Mouse (Mus musculus) frontal cortex, postnatal 25 days (tissue): Measurements from ENCODE around the gene Col20a1.

Experiments
- DNase-seq, 2 experiments: peaks; one replicate each; pipeline ENCODE4 v3.0.0; 2022; ENCODE audit warnings: low spot score in 2 of 2

Gene Col20a1

DNA sequence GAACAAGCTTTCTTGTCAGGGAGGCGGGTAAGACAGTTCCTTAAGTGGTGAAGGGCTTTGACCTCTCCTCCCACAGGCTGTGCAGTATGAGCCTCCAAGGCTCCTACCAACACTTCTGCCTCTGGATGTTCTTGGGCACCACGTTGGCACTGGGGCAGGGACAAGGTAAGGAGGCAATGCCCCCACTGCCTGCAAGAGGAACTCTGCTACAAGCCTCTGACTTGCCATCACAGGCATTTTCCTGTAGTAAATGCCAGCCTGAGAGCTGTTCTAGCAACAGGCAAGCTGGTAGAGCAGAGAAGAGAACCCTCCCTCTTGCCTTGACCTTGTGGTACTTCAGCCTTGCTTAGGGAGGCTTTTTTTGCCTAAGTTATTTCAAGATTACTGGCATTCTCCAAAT is at the start of gene Col20a1:
Gene Col20a1 (plus strand): TSS at position 87 of the 400 bp plus-strand sequence.
- DNase-seq = no peak

- DNase-seq = no peak
These were observed 46.1 kb upstream of the Col20a1 start for GRCm38 (mm10) chr2:180940187-180940586.

DNA sequence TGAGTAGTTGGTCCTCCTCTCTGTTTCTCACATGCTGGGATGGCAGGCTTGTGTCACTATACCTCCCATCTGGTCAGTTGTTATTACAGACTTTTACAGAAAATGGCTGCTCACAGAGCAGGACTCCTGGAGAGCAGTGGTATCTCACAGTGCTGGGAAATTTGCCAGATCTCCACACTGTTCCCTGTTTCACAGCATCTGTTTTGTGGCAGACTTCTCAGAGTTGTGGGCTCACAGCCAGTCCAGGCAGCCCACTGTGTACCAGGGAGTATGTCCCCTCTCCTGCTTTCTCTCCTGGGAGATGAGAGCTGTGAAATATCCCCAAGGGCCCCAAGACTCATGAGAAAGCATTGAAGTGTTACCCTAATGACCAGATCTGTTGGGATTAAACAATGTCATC is 44.5 kb upstream of the Col20a1 start:
- DNase-seq = no peak

DNA sequence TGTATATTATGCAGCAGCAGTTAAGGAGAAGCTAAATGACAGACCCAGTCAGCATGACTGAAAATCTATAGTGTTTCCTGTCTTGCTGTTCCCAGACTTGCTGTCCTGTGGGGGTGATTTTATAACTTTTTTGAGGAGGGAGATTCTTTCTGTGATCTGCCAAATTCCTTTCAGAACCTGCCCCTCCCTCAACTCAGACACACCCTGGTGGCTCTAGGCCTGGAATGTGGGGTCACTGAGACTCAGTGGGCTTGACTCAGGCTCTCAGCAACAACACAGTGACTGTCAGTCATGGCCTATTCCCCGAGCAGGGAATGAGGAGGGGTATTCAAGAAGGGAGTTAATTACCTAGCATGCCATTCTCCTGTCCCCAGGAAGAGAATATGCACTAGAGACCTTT is 36.4 kb upstream of the Col20a1 start:
- no peak for DNase-seq

DNA sequence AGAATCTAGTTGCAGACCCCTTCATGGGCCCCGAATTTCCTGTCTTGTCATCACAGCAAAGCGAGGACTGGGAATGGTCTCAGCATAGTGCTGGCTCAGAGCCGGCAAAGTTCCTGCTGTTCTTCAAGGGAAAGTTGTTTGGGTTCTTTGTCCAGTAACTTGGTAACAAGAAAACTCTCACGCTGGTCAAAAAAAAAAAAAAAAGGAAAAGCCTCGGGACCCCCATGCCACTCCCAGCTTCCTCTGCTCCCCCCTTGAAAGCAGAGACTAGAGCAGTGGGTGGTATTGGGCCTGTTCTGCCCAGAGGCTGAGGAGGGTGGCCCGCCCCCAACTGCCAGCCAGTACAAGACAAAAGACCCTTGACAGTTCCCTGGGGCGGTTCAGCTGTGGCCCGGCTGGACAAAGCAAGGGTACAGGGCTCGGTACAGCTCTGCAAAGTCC is 33.6 kb upstream of the Col20a1 start:
- peak in 1 of 2 experiments; percentile 25 for DNase-seq

DNA sequence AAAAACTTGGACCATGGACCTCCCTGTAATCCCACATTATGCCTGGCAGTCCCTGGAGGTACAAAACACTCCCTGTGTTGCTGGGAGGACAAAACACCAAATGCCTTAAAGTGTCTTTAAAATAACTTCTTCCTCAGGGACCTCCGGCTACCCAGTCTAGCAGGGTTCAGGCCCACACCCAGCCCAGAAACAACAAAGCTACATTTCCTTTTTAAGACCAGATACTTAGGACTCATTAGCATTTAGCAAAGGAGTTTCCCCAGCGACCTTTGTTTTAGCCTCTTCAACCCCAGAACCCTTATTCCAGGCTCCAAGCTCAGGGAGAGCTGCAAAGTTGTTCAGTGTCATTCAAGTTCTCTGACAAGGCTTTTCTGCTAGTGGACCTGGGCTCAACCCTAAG is 32.7 kb upstream of the Col20a1 start:
- DNase-seq = no peak

DNA sequence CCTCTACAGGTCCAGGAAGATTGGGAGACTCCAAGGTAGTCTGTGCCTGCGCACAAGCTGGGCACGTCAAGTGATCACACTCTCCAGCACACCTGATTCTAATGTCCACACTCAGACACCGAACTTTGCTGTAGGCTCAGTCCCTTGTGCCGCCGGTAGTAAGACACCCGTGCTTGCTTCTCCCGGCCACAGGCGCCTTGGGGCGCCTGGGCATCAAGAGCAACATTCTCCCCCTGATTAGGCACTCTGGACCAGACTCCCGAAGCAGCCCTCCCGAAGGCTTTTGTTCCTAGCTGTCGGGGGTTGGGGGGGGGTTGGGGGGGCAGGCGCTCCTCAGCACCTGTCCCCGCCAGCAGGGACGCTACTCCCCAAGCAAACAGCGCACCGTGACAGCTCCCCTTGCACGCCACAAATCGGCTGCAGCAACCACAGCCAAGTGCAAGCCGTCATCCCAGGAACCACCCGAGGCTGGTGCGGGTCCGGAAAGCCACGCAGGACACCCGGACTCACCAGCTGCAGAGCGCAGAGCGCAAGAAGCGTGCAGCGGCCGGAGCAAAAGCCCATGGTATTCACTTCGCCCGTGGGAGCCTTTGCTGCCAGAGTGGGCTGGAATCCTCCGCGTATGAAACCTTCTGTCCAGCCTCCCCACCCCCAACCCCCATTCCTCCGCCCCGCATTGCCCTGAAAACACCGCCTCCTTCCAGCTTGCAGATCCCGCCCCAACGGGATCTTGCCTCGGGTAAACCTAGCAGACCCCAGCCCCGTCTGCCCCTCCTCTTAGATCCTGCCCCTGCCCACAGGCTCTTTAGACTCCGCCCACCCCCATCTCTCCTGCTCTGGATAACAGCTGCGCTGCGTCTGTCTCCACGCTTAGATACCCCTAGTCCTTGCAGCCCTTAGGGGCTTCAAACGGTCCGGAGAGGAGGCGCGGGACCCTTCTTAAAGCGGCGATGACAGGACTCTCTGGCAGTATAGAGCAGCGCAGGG is 32.0 kb upstream of the Col20a1 start, which contains the start of gene Nkain4:
Gene Nkain4 (minus strand): TSS at position 639 of the 987 bp plus-strand sequence.
- peak; percentile 22 to 26 for DNase-seq

DNA sequence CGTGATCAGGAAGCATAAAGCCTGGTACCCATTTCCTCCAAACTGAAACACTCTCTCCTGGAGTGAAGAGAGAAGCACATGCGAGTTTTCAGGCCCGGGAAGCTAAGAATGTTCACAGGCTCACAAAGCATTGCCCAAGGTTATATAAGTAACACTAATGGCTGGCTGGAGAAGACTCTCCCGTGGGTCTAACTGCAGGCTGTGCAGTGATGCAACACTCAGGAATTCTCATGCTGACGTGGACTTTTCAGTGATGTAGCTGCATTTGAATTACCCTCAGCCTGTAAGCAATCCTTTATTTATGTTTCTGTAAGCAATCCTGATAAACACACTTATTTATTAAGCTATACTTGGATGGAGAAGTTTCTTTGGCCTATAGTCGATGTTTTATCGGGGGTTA is 26.7 kb upstream of the Col20a1 start:
- no peak for DNase-seq

DNA sequence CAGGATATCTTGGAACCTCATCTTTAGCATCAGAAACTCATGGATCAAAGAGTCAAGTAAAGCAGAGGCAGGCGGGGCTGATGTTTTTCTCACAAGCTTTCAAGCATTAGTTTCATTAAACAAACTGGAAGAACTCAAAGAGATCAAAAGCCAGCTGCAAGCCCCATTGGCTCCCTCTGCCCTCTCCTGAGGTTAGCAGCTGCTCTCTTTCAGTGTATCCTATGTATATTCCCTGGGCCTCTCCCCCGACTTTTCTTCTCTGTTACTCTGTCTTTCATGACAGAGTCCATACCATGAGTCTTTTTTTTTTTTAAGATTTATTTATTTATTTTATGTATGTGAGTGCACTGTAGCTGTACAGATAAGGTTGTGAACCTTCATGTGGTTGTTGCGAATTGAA is 26.1 kb upstream of the Col20a1 start:
- DNase-seq = no peak

GRCm38 (mm10) chr2:180962616-180963308 is 23.6 kb upstream of the Col20a1 start:
- no peak for DNase-seq

DNA sequence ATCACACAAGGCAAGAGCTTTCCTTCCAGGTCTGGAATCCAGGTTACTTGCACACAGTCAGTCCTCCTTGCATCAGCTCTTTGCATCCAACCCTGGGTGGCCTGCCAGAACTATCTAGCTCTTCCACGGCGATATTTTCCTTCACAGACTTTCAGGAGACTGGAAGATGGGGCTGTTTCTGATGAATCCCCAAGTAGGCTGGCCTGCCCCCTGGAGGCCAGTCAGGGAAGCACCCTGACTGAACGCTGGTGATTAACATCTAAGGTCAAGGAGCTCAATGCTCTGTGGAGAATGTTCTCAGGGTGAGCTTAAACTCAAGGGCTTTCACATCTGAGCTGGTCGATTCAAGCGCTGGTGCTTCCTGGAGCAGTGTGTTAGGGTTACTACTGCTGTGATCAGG is 22.4 kb upstream of the Col20a1 start:
- DNase-seq = peak; percentile 66 to 70

GRCm38 (mm10) chr2:180966092-180966882 is 20.0 kb upstream of the Col20a1 start:
- no peak for DNase-seq

DNA sequence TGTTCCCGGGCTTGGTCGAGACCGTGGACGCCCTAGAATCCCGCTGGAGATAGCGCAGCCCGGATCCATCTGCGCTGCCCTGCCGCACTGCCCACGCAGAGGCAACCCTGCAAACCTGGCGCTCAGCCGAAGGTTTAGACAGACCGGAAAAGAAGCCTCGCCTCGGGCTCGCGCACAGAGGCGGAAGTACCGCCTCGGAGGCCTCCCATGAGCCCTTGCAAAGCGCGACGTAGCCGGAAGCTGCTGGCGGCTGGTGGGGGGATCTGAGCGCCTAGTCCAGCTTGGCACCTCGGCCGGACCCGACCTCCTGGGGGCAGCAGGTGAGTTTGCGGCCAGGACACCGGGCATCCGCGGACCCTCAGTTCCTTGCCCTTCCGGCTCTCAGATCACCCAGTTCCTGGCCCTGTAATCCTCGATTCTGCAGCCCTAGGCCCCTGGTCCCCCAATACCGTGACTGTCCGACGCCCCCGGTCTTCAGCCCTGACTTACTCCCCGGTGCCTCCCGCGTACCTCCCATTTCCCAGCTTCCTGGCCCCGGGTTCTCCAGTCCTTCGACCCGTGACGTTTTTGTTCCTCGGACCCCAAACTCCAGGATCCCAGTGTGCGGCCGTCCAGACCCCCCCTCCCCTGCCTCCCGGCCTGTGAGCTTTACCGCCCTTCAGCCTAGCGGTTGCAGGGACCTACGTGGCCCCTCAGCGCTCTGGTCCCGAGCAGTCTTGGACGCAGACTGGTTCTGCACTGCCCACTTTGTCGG is 19.1 kb upstream of the Col20a1 start, which contains the start of gene Arfgap1:
Gene Arfgap1 (plus strand): TSS at position 216 of the 754 bp plus-strand sequence.
- peak; percentile 80 to 87 for DNase-seq

GRCm38 (mm10) chr2:180981133-180981532 is 5.2 kb upstream of the Col20a1 start:
- DNase-seq = no peak

GRCm38 (mm10) chr2:180985635-180986034 is 700 bp upstream of the Col20a1 start:
- no peak for DNase-seq

GRCm38 (mm10) chr2:180987001-180987400 is 666 bp downstream of the Col20a1 start:
- no peak for DNase-seq

GRCm38 (mm10) chr2:180987432-180988030 is 1.2 kb downstream of the Col20a1 start:
- no peak for DNase-seq

DNA sequence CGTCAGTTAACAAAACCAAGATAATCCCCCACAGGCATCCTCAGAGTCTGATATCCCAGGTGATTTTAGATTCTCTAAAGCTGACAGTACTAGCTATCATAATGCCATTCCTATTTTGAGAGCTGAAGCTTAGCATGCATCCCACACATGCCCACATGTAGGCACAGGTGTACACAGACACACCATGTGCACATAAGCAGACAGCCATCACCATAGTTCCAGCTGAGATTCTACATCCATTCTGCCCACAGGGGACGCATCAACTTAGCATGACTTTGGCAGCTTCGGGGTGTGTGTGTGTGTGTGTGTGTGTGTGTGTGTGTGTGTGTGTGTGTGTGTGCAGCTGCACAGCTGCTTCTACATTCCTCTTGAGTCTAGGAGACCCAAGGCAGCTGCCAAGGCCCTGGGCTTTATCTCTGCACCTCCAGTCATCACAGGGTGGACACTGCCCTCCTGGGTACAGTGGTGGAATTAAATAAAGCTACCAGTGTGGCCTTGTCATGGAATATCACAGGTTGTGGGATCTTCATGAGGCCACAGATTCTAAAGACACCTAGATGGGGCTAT is 2.1 kb downstream of the Col20a1 start:
- no peak for DNase-seq

DNA sequence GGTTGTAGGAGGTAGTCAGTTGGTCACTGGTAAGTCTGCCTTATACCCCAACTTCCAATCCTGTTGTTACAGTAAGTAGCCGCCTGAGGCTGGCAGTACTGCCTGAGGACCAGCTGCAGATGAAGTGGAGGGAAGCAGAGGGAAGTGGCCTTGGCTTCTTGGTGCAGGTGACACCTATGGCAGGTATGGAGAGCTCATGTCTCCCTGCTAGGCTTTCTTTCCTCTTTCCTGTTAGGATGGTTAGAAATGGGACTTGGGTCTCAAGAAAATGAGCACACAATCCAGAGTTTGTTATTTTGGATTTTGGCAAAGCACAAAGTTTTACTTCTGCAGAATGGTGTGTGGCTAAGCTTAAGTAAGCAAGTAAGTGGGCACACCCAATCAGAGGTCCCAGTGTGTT is 2.6 kb downstream of the Col20a1 start:
- no peak for DNase-seq

- no peak for DNase-seq
These were observed 4.0 kb downstream of the Col20a1 start for GRCm38 (mm10) chr2:180990347-180990746.
